Mouse (Mus musculus) heart, embryonic 12.5 days (tissue): ENCODE measurements around the gene Casp2. TPM values are rescaled to one million over a fixed set of nuclear protein-coding genes. Genes with fewer than 3 reads are reported as not detected.

Experiments
- ATAC-seq: fragments of 200-750 bp; cut with Nextera tagmentation; 2 replicates; pipeline ENCODE4 v1.8.0; 2017; ENCODE audit warnings: moderate TSS enrichment, moderate library complexity; ENCODE audit not compliant: insufficient number of reproducible peaks, low FRiP score
- H3K27ac ChIP-seq: fragments of 300-500 bp; sonication (generic); 2 replicates; pipeline ENCODE4 v1.5.1; 2016; ENCODE audit warnings: mild to moderate bottlenecking, moderate library complexity; ENCODE audit not compliant: poor library complexity, severe bottlenecking
- H3K27me3 ChIP-seq: fragments of 300-500 bp; sonication (generic); replicated peaks from 2 replicates; pipeline ENCODE4 v1.6.1; 2016; ENCODE audit warnings: mild to moderate bottlenecking, moderate library complexity
- H3K36me3 ChIP-seq: fragments of 300-500 bp; sonication (generic); 2 replicates; pipeline ENCODE4 v1.6.1; 2016; ENCODE audit warnings: mild to moderate bottlenecking, moderate library complexity
- H3K4me1 ChIP-seq: fragments of 300-500 bp; sonication (generic); replicated peaks from 2 replicates; pipeline ENCODE4 v1.6.1; 2016; ENCODE audit warnings: mild to moderate bottlenecking
- H3K4me2 ChIP-seq: fragments of 300-500 bp; sonication (generic); 2 replicates; pipeline ENCODE4 v1.6.1; 2016; ENCODE audit warnings: mild to moderate bottlenecking, moderate library complexity
- H3K4me3 ChIP-seq: fragments of 300-500 bp; sonication (generic); 2 replicates; pipeline ENCODE4 v1.5.1; 2016; ENCODE audit warnings: mild to moderate bottlenecking
- H3K9ac ChIP-seq: fragments of 300-500 bp; sonication (generic); 2 replicates; pipeline ENCODE4 v1.6.1; 2016; ENCODE audit warnings: mild to moderate bottlenecking, moderate library complexity
- H3K9me3 ChIP-seq: fragments of 300-500 bp; sonication (generic); replicated peaks from 2 replicates; pipeline ENCODE4 v1.6.1; 2016; ENCODE audit warnings: mild to moderate bottlenecking, moderate library complexity
- WGBS: fragments of 180-500 bp; shearing (Covaris S2); methylation state at CpG from one replicate; pipeline ENCODE4 v1.1.7; 2016; 5-methylcytosine and 5-hydroxymethylcytosine counted together
- polyA plus RNA-seq: library from polyadenylated mRNA; unstranded; fragments of >200 nt; fragmentation: Nextera tagmentation; extraction: Ambion mirVana; gene quantifications from 2 replicates; pipeline ENCODE4 v1.2.1, GENCODE M21; 2016

The Casp2 gene
- polyA plus RNA-seq, 1 experiment from 2014 or later = 38.1 TPM

DNA sequence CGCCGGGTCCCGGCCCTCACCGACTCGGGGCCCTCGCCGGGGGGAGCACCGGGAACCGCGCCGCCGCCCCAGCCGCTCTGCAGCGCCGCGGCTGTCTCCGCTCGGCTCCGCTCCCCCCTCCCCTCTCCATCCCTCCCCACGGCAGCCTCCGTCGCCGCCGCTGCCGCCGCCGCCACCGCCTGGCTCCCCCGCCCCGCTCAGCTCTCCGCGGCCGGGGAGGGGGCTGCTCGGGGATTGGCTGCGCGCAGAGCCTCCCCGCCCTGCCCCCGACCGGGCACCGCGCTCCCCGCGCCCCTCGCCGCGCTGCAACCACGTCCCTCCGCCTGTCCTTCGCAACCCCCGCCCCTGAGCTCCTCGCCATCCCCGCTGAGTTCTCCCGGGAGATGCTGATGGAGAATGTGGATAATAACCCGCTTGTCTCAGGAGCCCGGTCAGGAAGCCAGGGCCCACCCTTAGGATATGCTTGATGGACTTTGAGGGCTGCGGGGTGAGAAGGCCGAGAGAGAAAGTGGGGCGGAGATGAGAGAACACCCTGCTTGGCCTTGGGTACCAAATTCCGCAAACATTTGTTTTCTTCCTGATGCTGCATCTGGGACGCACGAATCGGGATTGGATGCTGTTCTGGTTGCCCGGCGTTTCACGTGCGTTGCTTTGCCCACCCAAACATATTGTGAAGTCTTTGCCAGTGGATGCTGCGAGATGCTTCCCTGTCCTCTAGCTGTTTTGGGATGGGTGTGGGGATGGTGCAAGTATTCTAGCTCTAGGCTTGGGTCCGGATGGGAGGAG, 59.9 kb downstream of the Casp2 start, which contains the start of gene Fam131b:
TSS of gene Fam131b (minus strand) at position 162 of the 786 bp plus-strand sequence.
- Histone ChIP-seq H3K27ac (no peak within 1 kb of the TSS), H3K9me3 (no peaks in the 10 kb centered on the region), H3K36me3 (no peaks in the 10 kb centered on the region), H3K4me3 (peak within 1 kb of the TSS; percentile 69), H3K9ac (peak within 1 kb of the TSS; percentile 74), H3K4me1 (peaks cover 17% of the 10 kb centered on the region), H3K4me2 (peak within 1 kb of the TSS; percentile 98), H3K27me3 (peaks cover 45% of the 10 kb centered on the region)
- peak; percentile 71 for ATAC-seq
- WGBS = 1% methylated on average over 51 of the region's 68 CpGs

DNA sequence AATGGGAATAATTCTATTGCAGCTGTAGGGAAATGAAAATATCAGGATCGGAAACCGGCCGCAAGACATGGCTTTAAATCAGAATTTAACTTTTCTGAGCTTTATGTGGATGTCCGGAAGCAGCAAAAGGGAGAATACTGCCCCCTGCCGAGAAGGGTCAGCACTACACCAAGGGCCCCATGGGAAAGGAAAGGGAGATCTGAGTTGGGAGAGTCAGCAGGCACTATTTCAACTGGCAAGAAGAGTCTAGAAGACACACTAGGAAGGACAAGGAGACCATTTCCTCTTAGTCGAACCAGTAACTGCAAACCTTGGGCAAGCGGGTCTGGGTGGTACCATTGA, 60.5 kb downstream of the Casp2 start:
- Histone ChIP-seq H3K4me3 (peak overlapping the region; percentile 69), H3K9ac (no peak overlapping the region), H3K36me3 (no peaks in the 10 kb centered on the region), H3K4me1 (peaks cover 17% of the 10 kb centered on the region), H3K27me3 (peaks cover 45% of the 10 kb centered on the region), H3K4me2 (peak overlapping the region; percentile 98), H3K27ac (no peak overlapping the region), H3K9me3 (no peaks in the 10 kb centered on the region)
- WGBS = 5% methylated on average over 7 of the region's 7 CpGs
- no peak for ATAC-seq

DNA sequence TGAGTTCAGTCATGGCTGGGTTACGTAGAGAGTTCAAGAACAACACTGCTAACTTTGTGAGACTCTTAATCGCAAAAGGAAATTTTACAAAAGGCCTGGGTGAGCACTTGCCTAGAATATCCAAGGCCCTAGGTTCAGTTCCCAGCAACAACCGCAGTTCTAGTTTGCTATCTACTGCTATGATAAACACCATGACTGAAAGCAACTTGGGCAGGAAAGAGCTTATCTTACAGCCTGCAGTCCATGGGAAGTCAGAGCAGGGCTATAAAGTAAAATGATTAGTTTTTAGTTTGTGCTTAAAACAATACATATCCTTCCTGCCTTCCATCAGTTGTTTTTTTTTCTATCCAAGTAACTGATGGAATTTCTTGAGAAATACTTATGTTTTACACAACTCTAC, 61.7 kb downstream of the Casp2 start:
- WGBS = 64% methylated on average over 3 of the region's 3 CpGs
- no peak overlapping the region for H3K4me2 ChIP-seq

DNA sequence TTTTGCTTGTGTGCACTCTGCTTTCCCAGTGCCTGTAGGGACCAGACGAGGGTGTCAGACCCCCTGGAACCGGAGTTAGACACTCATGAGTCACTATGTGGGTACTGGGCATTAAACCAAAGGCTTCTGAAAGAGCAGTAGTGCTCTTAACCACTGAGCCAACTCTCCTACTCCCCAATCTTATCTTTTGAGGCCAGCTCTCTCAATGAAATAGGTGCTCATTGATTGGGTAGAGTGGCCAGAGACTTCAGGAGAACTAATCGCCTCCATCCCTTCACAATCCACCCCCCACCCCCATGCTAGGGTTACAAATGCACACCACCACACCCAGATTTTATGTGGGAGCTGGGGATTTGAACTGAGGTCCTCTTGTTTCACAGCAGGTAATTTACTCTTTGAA, 64.0 kb downstream of the Casp2 start:
- peaks cover 13% of the 10 kb centered on the region for H3K27me3 ChIP-seq
- ATAC-seq = no peak
- no peaks in the 10 kb centered on the region for H3K36me3 ChIP-seq
- H3K9me3 ChIP-seq = peaks cover 3% of the 10 kb centered on the region; the same call in 1 of the 2 replicates
- peaks cover 13% of the 10 kb centered on the region for H3K4me1 ChIP-seq
- WGBS = 70% methylated on average over 3 of the region's 3 CpGs
- no peak overlapping the region for H3K27ac ChIP-seq
- no peak overlapping the region for H3K9ac ChIP-seq
- no peak overlapping the region for H3K4me2 ChIP-seq
- no peak overlapping the region for H3K4me3 ChIP-seq

More for the DNA sequence above, 61.7 kb downstream of the Casp2 start:
- H3K9ac ChIP-seq = no peak overlapping the region
- no peak overlapping the region for H3K4me3 ChIP-seq
- ATAC-seq = no peak
- no peaks in the 10 kb centered on the region for H3K9me3 ChIP-seq
- no peaks in the 10 kb centered on the region for H3K36me3 ChIP-seq
- peaks cover 17% of the 10 kb centered on the region for H3K4me1 ChIP-seq
- H3K27me3 ChIP-seq = peaks cover 34% of the 10 kb centered on the region
- H3K27ac ChIP-seq = no peak overlapping the region

DNA sequence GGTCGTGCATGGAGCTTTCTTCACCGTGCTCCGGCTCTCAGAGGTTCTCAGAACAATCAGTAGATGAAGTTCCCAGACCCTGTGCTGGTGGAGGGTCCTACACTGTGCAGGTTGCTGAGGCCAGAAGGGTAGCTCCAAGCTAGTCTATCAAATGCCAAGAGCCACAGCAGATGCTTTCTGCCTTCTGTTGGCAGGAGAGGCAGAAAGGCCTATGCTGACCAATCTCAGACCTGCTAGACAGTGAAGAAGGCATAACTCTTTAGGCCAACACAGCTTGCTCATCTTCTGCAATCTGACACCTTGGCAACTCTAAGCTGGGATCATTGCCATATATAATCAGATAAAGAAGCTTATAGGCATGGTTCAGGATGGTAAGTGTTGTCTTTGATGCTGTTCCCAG, 65.4 kb downstream of the Casp2 start:
- no peak for ATAC-seq
- no peaks in the 10 kb centered on the region for H3K36me3 ChIP-seq
- no peak overlapping the region for H3K9ac ChIP-seq
- no peak overlapping the region for H3K4me3 ChIP-seq
- no peak overlapping the region for H3K27ac ChIP-seq
- no peak overlapping the region for H3K4me2 ChIP-seq
- 72% methylated on average over 3 of the region's 3 CpGs for WGBS
- no peaks in the 10 kb centered on the region for H3K4me1 ChIP-seq
- no peaks in the 10 kb centered on the region; the same call in 1 of the 2 replicates for H3K27me3 ChIP-seq
- peaks cover 3% of the 10 kb centered on the region; the same call in 1 of the 2 replicates for H3K9me3 ChIP-seq

DNA sequence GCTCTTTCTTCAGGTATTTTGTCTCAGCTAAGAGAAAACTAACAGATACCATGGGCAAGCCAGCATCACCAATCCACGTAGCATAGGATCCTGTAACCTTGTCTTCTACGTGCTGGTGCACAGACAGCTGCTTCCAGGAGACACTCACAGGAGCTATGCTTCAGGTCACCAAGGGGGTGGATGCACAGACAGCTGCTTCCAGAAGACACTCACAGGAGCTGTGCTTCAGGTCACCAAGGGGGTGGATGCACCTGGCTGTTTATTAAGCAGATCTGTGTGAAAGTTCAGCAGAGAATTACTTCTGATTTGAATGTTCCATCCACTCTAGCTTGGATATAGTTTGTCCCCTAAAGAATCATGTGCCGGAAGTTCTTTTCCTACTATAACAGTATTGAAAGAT, 66.2 kb downstream of the Casp2 start:
- Histone ChIP-seq H3K4me1 (no peaks in the 10 kb centered on the region), H3K9ac (no peak overlapping the region), H3K36me3 (no peaks in the 10 kb centered on the region), H3K9me3 (peaks cover 3% of the 10 kb centered on the region; the same call in 1 of the 2 replicates), H3K27ac (no peak overlapping the region), H3K4me2 (no peak overlapping the region), H3K4me3 (no peak overlapping the region), H3K27me3 (no peaks in the 10 kb centered on the region)
- ATAC-seq = no peak
- 83% methylated on average over 3 of the region's 3 CpGs for WGBS

Other genes with a start within 250 kb of the Casp2 start
- not detected in 2 replicates for gene Sva, start 226.6 kb upstream of the Casp2 start, polyA plus RNA-seq
- gene Tas2r139, start 124.0 kb upstream of the Casp2 start, polyA plus RNA-seq = not detected in 2 replicates
- gene Tas2r144, start 49.7 kb upstream of the Casp2 start, polyA plus RNA-seq = not detected in 2 replicates
- 9.9 and 10.9 TPM in 2 replicates for gene Gstk1, start 19.1 kb upstream of the Casp2 start, polyA plus RNA-seq
- gene Tmem139, start 3.0 kb upstream of the Casp2 start, polyA plus RNA-seq = 0.19 and 0.27 TPM in 2 replicates
- 0.73 and 1.0 TPM in 2 replicates for gene Clcn1, start 21.7 kb downstream of the Casp2 start, polyA plus RNA-seq
- 0.37 and 0.52 TPM in 2 replicates for gene Fam131b, start 59.7 kb downstream of the Casp2 start, polyA plus RNA-seq
- 213 and 219 TPM in 2 replicates for gene Zyx, start 84.6 kb downstream of the Casp2 start, polyA plus RNA-seq
- 4.7 and 5.5 TPM in 2 replicates for gene Epha1, start 108.3 kb downstream of the Casp2 start, polyA plus RNA-seq
- gene Tas2r143, start 135.3 kb downstream of the Casp2 start, polyA plus RNA-seq = not detected in 2 replicates
- not detected in 2 replicates for gene Tas2r135, start 140.4 kb downstream of the Casp2 start, polyA plus RNA-seq
- not detected in 2 replicates for gene Tas2r126, start 169.6 kb downstream of the Casp2 start, polyA plus RNA-seq
- gene Olfr458, start 200.2 kb downstream of the Casp2 start, polyA plus RNA-seq = not detected in 2 replicates
- not detected in 2 replicates for gene Olfr457, start 211.3 kb downstream of the Casp2 start, polyA plus RNA-seq
- not detected in 2 replicates for gene Olfr456, start 222.2 kb downstream of the Casp2 start, polyA plus RNA-seq